Mouse (Mus musculus) CH12.LX (cell line): ENCODE data around the gene Ralb.

Source experiments
- CTCF ChIP-seq, 2 experiments: IDR thresholded peaks in 1 of 2; conservative IDR thresholded peaks in 1 of 2; 2 replicates each; pipeline ENCODE4 v1.5.1; 2011 to 2012; ENCODE audit warnings: low read depth in 2 of 2, low read length in 2 of 2, improper control_type of control experiment in 1 of 2, inconsistent platforms in 1 of 2, mild to moderate bottlenecking in 1 of 2, moderate library complexity in 1 of 2
- GABPA ChIP-seq: IDR thresholded peaks from 2 replicates; pipeline ENCODE4 v1.6.1; 2012; ENCODE audit warnings: low read depth, low read length, improper control_type of control experiment, inconsistent platforms; ENCODE audit not compliant: insufficient replicate concordance
- JUND ChIP-seq: conservative IDR thresholded peaks from 2 replicates; pipeline ENCODE4 v1.6.1; 2011; ENCODE audit warnings: low read depth, low read length, improper control_type of control experiment
- KAT2A ChIP-seq: IDR thresholded peaks from 2 replicates; pipeline ENCODE4 v1.6.1; 2012; ENCODE audit warnings: low read length, improper control_type of control experiment, inconsistent platforms; ENCODE audit not compliant: insufficient replicate concordance
- MAX ChIP-seq: IDR thresholded peaks from 2 replicates; pipeline ENCODE4 v1.6.1; 2011; ENCODE audit warnings: low read length, improper control_type of control experiment
- POLR2A ChIP-seq: IDR thresholded peaks from 2 replicates; pipeline ENCODE4 v1.6.1; 2011; ENCODE audit warnings: low read depth, mild to moderate bottlenecking, improper control_type of control experiment, low read length
- TBP ChIP-seq: conservative IDR thresholded peaks from 2 replicates; pipeline ENCODE4 v1.6.1; 2011; ENCODE audit warnings: low read depth, low read length, improper control_type of control experiment
- ZNF384 ChIP-seq: IDR thresholded peaks from 2 replicates; pipeline ENCODE4 v1.6.1; 2012; ENCODE audit warnings: low read depth, low read length, improper control_type of control experiment, inconsistent platforms

DNA sequence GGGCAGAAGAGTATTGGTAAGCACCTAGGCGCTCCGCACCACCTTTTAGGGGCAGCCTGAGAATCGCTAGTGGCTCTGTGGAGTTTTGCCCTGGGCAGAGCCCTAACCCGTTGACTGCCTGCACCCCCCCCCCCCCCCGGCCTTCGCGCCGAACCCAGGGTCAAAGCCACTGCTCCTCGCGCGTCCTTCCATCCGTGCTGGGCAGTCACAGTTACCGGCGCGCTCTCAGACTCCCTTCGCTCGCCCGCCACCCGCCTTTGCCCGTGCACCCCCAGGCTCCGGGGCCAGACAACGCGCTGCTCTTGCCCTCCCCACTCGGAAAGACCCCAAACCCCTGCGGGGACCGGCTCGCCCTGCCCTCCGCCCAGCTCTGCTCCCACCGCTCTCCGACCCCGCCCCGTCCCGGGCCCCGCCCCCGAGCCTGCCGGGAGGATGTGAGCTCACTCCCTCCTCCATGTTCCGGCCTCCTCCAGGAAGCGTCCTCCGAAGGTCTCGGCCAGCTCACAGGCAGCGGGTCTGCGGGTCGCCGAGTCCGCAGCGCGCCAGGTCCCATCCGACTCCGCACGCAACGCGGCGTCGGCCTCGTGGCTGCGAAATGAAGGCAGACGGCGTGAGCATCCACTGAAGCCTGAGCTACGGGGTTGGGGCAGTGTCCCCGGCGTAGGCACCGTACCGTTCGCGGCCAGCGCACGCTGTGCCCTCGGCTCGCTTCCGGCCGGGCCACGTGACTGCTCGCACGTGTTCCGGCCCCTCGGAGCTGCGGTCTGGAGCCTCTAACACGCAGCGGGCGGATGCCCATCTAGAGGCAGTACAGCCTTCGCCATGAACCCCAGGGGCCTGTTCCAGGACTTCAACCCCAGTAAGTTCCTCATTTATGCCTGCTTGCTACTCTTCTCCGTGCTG lies 21.3 kb upstream of the Ralb start, which contains the start of gene Tmem185b:
- TF ChIP-seq KAT2A, result no peak
- no peak for TF ChIP-seq CTCF (conservative IDR thresholded peaks at IDR 0.05 in 1 of 2, IDR thresholded peaks at IDR 0.05 in 1 of 2; ENCODE audit: low read depth in 2 of 2, low read length in 2 of 2)
- no peak for TF ChIP-seq ZNF384
- no peak for TF ChIP-seq TBP
- peak; percentile 99 for TF ChIP-seq MAX
- peak; percentile 74 for TF ChIP-seq POLR2A
- no peak for TF ChIP-seq GABPA
- TF ChIP-seq JUND, result no peak
